Mouse (Mus musculus): ENCODE measurements at regions not wholly inside any gene's neighbourhood (a gene's known extent, or its start where the extent isn't known, plus 50 kb on each side); places are given as distances from the start of the nearest gene placed in this dataset.

GRCm38 (mm10) chr5:64692335-64692734 lies 110.9 kb upstream of the Klf3 start:
- no peak for TF ChIP-seq POLR2A (IDR thresholded peaks at IDR 0.05; ENCODE audit: extremely low read depth, insufficient read depth, low read length)
- TF ChIP-seq CTCF (IDR thresholded peaks at IDR 0.05; ENCODE audit: extremely low read depth, insufficient read depth, low read length) = no peak
